Mouse (Mus musculus): Measurements from ENCODE around the gene Xpo5.

Gene Xpo5

DNA sequence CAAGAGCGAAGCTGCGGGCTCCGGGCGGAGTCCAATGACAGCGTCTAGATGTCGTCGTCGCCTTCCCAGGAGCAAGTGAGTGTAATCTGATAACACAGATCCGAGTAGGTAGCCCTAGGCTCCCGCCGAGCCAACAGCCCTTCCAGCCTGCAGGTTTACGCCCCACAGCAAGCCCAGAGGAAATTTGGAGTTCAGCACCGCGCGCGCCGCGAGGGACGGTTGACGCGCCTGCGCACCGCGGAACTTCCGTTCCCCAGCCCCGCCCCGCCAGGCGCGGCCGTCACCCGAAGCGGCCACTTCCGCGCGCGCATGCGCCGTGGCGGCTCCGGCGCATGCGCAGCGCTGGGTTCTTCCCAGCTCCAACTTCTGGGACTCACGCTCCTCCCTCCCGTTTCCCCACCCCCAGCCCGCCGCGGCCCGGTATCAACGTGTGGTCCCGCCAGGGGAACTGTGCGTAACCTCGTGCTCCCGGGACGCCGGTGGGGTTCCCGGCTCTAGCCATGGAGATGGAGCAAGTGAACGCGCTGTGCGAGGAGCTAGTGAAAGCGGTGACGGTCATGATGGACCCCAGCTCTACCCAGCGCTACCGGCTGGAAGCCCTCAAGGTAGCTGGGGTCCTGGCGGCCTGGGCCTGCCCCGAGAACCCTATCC, at the start of gene Xpo5, which contains the start of gene Polh:
TSS of gene Xpo5 (plus strand) at position 362 of the 651 bp plus-strand sequence.
TSS of gene Polh (minus strand) at position 225 of the 651 bp plus-strand sequence.
- DNase-seq (ENCODE audit: low spot score in 2 of 2), result peak; percentile 90 to 93

DNA sequence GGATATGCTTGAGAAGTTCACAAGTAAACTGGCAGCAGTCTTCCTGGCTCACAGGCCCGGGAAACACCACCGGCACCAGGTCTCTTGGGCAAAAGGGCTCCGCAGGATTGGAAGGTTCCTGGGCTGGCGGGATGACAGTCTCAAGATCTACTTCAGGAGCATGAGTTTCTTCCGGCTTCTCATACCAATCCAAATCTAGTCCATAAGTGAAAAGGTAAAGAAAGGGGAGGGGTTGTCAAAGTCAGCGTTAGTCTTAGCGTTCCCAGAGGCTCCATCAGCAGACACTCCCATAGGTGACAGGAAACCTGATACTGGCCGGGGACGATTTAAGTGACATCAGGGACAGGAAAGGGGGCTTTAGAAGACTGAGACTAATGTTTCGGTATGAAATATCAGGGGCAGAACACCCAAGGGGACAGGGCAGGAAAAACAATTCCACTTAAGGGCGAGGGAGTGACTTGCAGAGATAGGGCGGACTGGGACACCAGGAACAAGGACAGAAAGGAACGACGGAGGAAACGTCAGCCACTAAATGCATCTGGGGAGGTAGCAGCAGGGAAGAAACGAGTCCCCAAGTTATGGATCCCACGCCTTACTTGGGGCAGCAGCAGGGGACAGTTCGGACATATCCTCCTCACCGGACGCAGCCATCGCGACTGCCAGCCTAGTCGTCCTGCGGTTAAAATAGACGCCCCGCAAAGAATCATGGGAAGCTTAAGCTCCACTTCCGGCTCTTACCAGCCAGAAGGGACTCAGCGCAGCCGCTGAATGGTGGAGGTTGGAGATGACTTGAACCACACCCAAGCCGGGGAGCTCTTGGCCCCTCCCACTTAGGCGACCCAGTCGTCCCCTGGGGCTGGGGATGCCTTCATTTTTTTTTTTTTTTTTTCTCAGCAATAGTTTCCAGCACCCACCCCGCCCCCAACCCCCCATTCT, 49.5 kb upstream of the Xpo5 start, which contains the start of gene Mad2l1bp:
TSS of gene Mad2l1bp (minus strand) at position 707 of the 936 bp plus-strand sequence.
- peak; percentile 91 for DNase-seq (ENCODE audit: low spot score in 2 of 2)

DNA sequence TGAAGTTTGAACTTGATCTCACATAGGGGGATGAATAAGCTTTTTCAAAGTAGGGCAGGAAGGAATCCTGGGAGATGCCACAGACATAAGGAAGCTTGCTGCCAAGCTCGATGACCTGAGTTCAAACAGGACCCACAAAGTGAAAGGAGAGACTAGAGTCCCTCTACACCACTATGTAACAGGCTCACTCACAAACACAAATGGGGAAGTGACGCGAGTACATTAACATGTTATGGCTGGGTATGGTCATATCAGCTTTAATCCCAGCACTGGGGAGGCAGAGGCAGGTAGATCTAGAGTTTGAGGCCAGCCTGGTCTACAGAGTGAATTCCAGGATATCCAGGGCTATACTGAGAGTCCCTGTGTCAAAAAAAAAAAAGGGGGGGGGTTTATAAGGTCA, 48.2 kb upstream of the Xpo5 start:
- no peak for DNase-seq (ENCODE audit: low spot score in 2 of 2)

DNA sequence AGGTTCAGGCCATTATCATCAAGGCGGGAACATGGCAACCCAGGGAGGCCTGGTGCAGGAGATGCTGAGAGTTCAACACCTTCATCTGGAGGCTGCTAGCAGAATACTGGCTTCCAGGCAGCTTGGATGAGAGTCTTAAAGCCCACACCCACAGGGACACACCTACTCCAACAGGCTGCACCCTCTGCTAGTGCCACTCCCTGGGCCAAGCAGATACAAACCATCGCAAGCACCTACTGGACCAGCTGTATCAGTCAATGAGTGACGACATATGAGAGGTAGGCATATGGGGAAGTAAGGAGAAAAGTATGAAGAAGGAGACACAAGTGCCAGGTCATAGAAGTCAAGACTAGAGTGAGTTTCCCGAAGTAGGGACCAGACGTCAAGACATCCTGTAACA, 45.9 kb upstream of the Xpo5 start:
- DNase-seq (ENCODE audit: low spot score in 2 of 2), result no peak

DNA sequence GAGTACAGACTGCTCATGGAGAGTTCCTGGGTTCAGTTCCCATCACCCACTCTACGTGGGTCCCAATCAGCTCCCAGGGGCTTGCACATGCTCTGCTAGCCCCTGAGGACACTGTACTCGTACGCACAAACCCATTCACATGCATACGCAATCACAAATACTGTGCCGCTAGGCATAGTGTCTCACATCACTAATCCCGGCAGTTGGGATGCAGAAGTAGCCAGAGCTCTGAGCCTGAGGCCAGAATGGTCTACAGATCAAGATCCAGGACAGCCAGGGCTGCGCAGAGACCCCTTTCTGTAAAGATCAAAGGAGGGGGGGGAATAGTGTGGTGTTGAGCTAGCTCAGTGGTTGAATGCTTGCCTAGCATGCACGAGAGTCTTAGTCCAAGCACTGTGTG, 45.5 kb upstream of the Xpo5 start:
- DNase-seq (ENCODE audit: low spot score in 2 of 2), result no peak

DNA sequence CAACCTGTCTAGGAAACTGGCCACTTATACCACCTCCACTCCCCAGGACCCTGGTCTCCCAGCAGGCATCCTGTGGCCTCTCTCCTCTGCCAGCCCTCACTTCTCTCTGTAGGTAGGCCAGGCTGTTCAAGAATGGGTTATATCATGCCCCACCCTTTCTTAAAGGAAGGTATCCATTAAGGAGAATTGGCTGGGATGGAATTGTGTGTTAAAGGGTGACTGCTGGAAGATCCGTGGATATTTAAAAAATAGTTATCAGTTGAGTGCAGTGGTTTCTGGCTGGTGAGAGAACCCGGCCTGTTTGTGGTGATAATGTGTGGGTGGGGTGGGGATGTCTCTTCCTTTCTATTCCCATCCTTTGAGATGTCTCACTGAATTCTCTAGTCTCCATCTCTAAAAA, 43.3 kb upstream of the Xpo5 start:
- no peak for DNase-seq (ENCODE audit: low spot score in 2 of 2)

DNA sequence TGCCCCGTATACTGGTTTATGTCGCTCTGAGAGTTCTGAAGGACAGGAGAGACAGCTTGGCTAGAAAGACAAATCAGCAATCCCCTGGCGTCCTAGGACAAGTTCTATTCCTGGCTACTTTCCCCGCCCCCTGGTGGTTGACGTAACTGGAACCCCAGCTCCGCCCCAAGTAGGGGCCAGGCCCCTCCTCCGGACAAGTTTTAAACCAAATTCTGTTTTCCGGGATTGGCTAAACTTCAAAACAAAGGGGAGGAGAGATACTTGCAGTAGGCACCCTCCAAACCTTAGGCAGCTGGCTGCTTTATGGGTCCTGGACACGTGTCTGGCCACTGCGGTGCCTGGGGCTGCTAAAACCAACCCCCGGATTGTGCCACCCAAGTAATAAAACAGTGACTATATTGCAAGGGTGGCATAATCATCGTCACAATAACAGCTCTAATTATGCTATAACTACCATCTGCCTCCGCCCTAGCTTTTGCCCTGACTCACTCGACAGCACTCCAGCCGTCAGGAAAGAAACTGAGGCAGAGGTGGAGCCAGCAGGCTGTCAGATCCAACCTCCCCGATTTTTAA, 42.4 kb upstream of the Xpo5 start:
- peak; percentile 88 for DNase-seq (ENCODE audit: low spot score in 2 of 2)

DNA sequence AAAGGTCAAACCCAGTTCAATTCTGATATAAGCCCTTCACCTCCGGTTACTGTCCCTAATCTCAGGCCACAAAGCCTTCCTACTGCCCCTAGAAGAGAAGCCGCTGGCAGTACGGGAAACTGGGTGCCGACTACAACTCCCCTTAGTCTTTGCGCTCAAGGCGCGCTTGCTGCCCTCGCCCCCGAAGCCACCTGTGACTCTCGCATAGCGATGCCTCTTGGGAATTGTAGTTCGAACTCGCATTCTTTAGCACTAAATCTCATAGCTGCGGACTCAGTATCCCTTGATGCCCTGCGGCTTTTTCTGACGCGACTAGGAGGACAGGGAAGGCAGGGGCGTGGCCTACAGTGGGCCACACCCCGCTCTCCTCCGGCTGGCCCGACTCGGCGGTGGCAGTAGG, 41.9 kb upstream of the Xpo5 start, which contains the start of gene Gtpbp2:
TSS of gene Gtpbp2 (plus strand) at position 347 of the 400 bp plus-strand sequence.
- peak; percentile 96 to 97 for DNase-seq (ENCODE audit: low spot score in 2 of 2)

DNA sequence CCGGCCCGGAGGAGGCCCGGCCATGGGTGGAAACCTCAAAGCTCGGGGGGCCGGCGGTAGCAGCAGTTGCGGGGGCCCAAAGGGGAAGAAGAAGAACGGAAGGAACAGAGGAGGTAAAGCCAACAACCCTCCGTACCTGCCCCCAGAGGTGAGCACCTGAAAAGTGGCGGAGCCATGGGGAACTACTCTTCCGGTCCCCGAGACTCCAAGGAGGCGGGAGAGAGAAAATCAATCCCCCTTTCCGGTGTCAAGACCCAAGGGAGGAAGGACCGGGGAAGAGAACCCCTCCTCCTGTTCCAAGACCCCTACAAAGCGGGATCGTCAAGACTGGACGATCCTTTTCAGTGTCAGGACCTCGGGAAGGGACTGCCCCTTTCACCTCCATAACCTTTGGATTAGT, 41.4 kb upstream of the Xpo5 start:
- no peak for DNase-seq (ENCODE audit: low spot score in 2 of 2)

DNA sequence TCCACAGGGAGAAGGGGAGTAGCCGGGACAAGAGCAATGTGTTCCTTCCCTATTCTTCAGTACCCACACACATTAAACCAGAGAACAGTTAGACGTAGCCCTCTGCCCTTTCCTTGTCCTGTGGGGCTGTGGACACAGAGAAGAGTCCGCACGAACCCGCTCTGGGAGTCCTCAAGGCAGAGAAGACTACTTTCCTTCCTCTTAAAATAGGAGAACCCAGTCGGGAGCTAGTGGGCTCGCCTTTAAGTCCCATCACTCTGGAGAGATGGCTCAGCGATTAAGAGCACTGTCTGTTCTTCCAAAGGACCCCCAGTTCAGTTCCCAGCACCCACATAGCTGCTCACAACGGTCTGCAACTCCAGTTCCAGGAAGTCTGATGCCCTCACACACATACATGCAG, 40.9 kb upstream of the Xpo5 start:
- DNase-seq (ENCODE audit: low spot score in 2 of 2), result no peak

DNA sequence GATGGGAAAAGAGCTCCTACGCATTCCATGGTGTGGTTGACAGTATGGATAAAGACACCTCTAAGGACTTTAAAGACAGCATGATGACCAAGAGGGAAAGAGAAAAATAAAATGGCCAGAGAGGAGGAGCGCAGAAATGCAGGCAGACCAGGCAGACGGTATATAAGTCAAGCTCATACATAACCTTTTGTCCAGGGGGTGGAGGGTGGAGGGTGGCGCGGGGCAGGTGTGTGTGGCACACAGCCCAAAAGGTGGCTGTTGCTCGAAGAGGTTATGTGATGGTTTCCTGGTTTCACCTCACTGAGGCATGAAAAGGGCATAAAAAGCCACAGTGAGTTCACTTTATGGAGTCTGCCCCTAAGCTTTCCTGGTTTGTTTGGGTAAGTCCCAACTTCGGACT, 40.0 kb upstream of the Xpo5 start:
- DNase-seq (ENCODE audit: low spot score in 2 of 2), result no peak

DNA sequence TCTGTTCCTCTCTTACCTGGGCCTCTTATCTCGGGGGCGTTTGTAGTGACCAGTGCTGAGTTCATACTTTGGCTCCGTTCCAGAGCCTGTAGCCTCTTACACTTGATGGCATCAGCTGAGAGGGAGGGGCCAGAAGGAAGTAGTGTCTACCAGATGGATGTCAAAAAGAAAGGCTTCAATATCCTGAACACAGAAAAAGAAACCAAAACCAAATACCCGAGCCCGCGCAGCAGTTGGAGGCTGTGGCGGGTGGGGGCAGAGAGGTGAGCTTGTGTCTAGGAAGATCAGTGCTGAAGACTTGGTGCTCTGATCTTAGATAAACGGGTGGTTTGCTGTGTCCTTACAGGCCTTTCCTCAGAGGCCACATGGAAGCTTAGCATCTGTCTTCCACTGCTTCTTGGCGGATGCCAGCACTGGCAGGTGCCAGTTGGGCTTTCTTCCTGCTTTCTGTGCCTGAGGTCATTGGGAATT, 39.6 kb upstream of the Xpo5 start:
- peak; percentile 77 to 80 for DNase-seq (ENCODE audit: low spot score in 2 of 2)

DNA sequence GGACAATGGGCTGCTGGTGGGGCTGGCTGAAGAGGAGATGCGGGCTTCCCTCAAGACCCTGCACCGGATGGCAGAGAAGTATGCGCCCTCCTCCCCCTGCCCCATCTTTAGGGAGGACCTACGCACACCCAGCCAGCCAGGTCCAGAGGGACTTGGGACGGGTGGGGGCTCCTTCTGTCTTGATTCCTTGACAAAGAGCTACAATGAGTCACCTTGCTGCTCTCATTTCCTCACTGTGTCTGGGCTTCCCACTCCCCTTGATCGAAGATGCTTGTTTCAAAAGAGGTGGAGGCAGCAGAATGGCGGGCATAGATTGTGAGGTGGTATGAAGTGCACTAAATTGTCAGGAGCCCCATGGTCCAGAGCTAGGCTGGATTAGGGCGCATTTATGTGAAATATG, 38.3 kb upstream of the Xpo5 start:
- no peak for DNase-seq (ENCODE audit: low spot score in 2 of 2)

DNA sequence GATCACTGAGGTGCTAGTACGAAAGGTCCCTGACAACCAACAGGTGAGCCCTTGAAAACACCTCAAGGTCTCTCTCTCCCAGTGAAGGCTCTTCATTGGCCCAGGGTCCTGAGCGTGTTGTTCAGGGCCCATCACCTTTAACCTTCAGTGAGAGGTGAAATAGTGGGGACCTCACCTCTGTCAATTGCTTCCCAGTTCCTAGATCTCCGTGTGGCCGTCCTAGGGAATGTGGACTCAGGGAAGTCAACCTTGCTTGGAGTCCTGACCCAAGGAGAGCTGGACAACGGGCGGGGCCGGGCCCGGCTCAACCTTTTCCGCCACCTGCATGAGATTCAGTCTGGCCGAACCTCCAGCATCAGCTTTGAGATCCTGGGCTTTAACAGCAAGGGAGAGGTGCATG, 37.8 kb upstream of the Xpo5 start:
- no peak for DNase-seq (ENCODE audit: low spot score in 2 of 2)

DNA sequence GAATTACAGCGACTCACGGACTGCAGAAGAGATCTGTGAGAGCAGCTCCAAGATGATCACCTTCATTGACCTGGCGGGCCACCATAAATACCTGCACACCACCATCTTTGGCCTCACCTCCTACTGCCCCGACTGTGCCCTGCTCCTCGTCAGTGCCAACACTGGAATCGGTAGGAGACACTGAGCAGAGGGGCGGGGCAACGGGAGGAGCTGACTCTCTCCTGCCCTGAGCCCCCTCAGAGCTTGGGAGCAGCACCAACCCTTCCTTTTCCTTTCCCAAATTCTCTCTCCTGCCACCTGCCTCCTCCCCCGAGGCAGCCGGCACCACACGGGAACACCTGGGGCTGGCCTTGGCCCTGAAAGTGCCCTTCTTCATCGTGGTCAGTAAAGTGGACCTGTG, 37.1 kb upstream of the Xpo5 start:
- DNase-seq (ENCODE audit: low spot score in 2 of 2), result no peak

DNA sequence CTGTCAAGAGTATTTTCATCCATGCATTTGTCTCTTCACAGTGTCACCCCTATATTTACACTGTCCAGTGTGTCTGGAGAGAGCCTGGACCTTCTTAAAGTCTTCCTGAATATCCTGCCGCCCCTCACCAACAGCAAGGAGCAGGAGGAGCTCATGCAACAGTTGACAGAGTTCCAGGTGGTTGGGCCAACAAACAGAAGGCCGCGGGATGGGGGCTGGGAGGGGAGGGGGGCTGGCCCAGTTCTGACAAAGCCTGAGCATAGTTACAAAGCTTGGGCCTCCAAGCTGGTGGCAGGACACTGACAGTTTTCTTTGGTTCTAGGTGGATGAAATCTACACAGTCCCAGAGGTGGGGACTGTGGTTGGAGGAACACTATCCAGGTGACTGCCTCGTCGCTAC, 36.3 kb upstream of the Xpo5 start:
- DNase-seq (ENCODE audit: low spot score in 2 of 2), result no peak

DNA sequence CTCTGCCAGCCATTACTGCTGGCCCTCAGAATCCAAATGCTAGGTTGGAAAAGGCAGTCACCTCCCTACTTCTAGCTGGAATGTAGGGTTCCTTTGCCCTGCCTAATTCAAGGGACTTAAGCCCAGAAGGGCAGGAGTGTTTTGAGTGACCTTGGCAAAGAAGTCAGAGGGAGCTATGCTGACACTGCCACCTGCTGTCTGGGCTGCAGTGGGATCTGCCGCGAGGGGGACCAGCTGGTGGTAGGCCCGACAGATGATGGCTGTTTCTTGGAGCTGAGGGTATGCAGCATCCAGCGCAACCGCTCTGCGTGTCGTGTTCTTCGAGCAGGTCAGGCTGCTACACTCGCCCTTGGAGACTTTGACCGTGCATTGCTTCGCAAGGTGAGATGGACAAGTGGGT, 35.6 kb upstream of the Xpo5 start:
- DNase-seq (ENCODE audit: low spot score in 2 of 2), result no peak

DNA sequence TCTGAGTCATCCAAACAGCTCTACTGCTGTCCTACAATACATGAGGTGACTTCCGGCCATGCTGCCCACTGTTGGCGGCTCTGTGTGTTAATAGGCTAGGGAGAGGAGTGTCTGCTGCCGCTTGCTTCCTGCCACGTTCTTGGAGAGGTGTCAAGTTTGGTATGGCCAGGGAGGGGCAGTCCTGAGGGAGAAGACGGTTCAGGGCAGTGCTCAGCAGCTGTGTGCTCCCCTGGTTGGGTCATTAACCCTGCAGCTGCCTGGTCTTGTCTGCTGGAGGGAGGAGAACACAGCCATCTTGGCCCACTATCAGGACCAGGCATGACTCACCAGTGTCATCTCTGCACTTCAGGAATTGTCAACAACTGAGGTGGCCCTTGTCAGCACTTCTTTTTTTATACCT, 34.3 kb upstream of the Xpo5 start:
- DNase-seq (ENCODE audit: low spot score in 2 of 2), result no peak

DNA sequence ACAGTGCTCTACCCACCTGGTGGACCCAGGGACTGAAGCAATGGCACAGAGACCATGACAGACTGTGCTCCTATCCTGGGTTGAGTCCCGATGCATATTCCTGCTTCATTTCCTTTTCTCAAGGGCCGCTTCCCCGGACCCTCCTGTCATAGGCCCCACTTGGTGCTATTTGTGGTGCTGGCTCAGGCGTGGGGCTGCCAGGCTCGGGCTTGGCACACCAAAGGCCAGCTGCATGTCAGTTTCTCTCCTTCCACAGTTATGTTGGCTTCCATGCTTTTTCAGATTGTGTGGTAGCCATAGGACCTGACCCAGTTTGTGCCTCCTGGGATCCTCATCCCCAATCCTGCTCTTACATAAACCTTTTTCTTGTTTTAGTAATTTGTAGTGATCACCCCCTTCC, 33.8 kb upstream of the Xpo5 start:
- DNase-seq (ENCODE audit: low spot score in 2 of 2), result no peak

DNA sequence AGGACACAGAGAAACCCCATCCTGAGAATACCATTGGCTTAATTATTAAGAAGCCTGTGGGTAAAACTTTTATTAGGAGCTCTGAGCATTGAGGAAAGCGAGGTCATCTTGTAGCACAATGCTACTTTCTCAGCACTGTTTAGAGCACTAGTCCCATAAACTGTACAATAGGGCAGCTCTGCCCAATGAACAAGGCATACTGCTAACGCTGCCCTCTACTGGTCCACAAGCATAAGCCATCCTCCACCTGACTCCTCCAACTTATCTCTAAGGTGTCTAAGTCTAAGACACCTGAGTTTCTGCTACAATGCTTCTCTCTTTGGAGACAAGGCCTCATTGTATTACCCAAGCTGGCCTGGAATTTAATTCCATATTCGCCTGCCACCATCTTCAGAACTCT, 32.0 kb upstream of the Xpo5 start:
- peak; percentile 28 to 48 for DNase-seq (ENCODE audit: low spot score in 2 of 2)

DNA sequence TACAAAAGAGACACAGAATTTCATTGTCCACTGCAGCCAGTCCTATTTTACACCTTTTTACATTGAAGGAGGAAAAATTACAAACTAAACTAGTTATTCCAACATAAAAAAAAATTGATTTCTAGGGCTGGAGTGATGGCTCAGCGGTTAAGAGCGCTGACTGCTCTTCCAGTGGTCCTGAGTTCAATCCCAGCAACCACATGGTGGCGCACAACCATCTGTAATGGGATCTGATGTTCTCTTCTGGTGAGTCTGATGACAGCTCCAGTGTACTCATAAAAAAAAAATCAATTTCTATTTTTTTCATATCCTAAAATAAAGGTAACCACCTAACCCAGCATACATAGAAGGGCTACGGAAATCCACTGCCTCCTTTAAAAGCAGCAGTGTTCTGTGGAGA, 20.3 kb upstream of the Xpo5 start:
- DNase-seq (ENCODE audit: low spot score in 2 of 2), result no peak

DNA sequence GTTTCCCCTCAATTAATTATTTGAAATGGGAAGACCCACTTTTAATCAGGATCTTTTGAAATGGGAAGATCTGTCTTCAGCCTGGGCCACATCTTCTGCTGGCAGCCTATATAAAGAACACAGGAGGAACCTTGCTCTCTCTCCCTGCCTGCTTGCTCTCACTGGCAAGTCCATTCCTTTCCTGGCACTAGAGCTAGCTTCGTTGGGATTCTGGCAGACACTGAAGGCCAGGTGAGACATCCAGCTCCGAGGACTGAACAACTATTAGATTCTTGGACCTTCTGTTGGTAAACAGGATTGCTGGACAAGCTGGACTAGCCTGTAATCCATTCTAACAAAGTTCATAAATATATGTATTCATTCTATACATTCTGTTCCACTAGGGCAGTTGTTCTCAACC, 13.8 kb upstream of the Xpo5 start:
- DNase-seq (ENCODE audit: low spot score in 2 of 2), result no peak

DNA sequence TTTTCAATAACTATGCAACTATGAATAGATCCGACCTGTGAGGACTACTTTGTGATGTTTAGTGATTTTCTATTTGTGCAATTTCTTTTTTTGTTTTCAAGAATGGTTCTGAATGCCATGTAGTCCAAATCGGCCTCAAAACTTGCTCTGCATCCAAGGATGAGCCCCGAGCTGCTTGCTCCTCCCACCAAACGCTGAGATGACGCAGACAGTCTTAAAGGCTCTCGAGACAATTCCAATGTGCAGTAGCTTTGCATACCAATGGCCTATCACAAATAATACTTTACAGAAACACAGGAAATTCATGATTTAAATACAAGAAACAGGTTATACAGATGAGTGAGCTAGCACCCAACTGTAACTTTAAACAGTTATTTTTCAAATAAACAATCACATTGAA, 1.4 kb upstream of the Xpo5 start:
- no peak for DNase-seq (ENCODE audit: low spot score in 2 of 2)

All from natural killer cell, adult 2 months (primary cell).